30 mouse cellular contexts compared by ENCODE assay signal in genomic region chr4:124079603-124080002, GRCm38 (mm10).
DNase-seq lines count a peak whose midpoint lies in the region; ATAC-seq lines count a peak whose summit lies in the region.
"Had no signal": no experiment of that assay in that cellular context is flagged by ENCODE, and none has a peak within 500 bp of the region (broad histone marks: within the 10 kb centered on the region; RNA-seq: fewer than 3 reads in every experiment).

No protein-coding gene starts in this region.

- H3K4me2 ChIP-seq in liver, embryonic 12.5 days, result peak overlapping the region; percentile 40
- H3K4me2 ChIP-seq in stomach, embryonic 14.5 days (replicated peaks; ENCODE audit: low read depth, low read length), result no peak overlapping the region
- H3K4me2 ChIP-seq: embryonic facial prominence, embryonic 15.5 days; forebrain, embryonic 12.5 days; heart, embryonic 13.5 days; hindbrain, embryonic 15.5 days; limb, embryonic 12.5 days had no signal

- H3K9me3 ChIP-seq in megakaryocyte, embryonic 14.5 days, result peaks cover 18% of the 10 kb centered on the region; the same call in 1 of the 2 replicates
- no peaks in the 10 kb centered on the region for H3K9me3 ChIP-seq in liver, embryonic 12.5 days (replicated peaks)
- H3K9me3 ChIP-seq in stomach, embryonic 14.5 days (ENCODE audit: control insufficient read depth, low read depth, low read length), result no peaks in the 10 kb centered on the region
- H3K9me3 ChIP-seq: embryonic facial prominence, embryonic 10.5 days; embryonic facial prominence, embryonic 15.5 days; forebrain, embryonic 12.5 days; heart, embryonic 13.5 days; hindbrain, embryonic 10.5 days; hindbrain, embryonic 15.5 days; limb, embryonic 12.5 days had no signal

- no peaks in the 10 kb centered on the region for H3K27me3 ChIP-seq in megakaryocyte, embryonic 14.5 days (replicated peaks)
- H3K27me3 ChIP-seq in liver, embryonic 12.5 days (replicated peaks), result no peaks in the 10 kb centered on the region
- H3K27me3 ChIP-seq in stomach, embryonic 14.5 days (ENCODE audit: control insufficient read depth, insufficient read depth, low read length), result no peaks in the 10 kb centered on the region
- H3K27me3 ChIP-seq: embryonic facial prominence, embryonic 15.5 days; hindbrain, embryonic 15.5 days had no signal

- H3K4me3 ChIP-seq in megakaryocyte, embryonic 14.5 days (replicated peaks), result peak overlapping the region; percentile 54
- H3K4me3 ChIP-seq in liver, embryonic 12.5 days, result no peak overlapping the region
- H3K4me3 ChIP-seq in stomach, embryonic 14.5 days (ENCODE audit: low read depth, low read length), result no peak overlapping the region
- H3K4me3 ChIP-seq: embryonic facial prominence, embryonic 10.5 days; embryonic facial prominence, embryonic 15.5 days; forebrain, embryonic 12.5 days; heart, adult 2 months; heart, embryonic 13.5 days; hindbrain, embryonic 10.5 days; hindbrain, embryonic 15.5 days; limb, embryonic 12.5 days had no signal

- no peaks in the 10 kb centered on the region for H3K4me1 ChIP-seq in megakaryocyte, embryonic 14.5 days
- H3K4me1 ChIP-seq in liver, embryonic 12.5 days, result peaks cover 14% of the 10 kb centered on the region
- H3K4me1 ChIP-seq in stomach, embryonic 14.5 days (ENCODE audit: control insufficient read depth, insufficient read depth, low read length), result no peaks in the 10 kb centered on the region
- H3K4me1 ChIP-seq: embryonic facial prominence, embryonic 10.5 days; embryonic facial prominence, embryonic 15.5 days; forebrain, embryonic 12.5 days; hindbrain, embryonic 10.5 days; hindbrain, embryonic 15.5 days; limb, embryonic 12.5 days had no signal

- ATAC-seq in megakaryocyte, adult 5-6 weeks (ENCODE audit: poor library complexity, severe bottlenecking), result no peak
- ATAC-seq in liver, embryonic 12.5 days, result peak; percentile 89
- ATAC-seq in stomach, embryonic 14.5 days (ENCODE audit: insufficient number of reproducible peaks, insufficient read depth, low FRiP score, low read depth), result peak; percentile 61; the same call in 1 of the 2 replicates
- ATAC-seq: activated CD4-positive, CD25-positive, alpha-beta regulatory T cell, adult 4 months; forebrain, postnatal 0 days; inflammation-experienced regulatory T-cells, adult 6 months; lung, postnatal 0 days had no signal

- H3K36me3 ChIP-seq in megakaryocyte, embryonic 14.5 days (replicated peaks; ENCODE audit: low read length), result no peaks in the 10 kb centered on the region
- H3K36me3 ChIP-seq in liver, embryonic 12.5 days, result no peaks in the 10 kb centered on the region
- no peaks in the 10 kb centered on the region for H3K36me3 ChIP-seq in stomach, embryonic 14.5 days (ENCODE audit: control insufficient read depth, insufficient read depth, low read length)
- H3K36me3 ChIP-seq: embryonic facial prominence, embryonic 10.5 days; embryonic facial prominence, embryonic 15.5 days; forebrain, embryonic 12.5 days; heart, embryonic 13.5 days; hindbrain, embryonic 10.5 days; hindbrain, embryonic 15.5 days; limb, embryonic 12.5 days had no signal

- H3K9ac ChIP-seq in liver, embryonic 12.5 days, result no peak overlapping the region
- no peak overlapping the region for H3K9ac ChIP-seq in stomach, embryonic 14.5 days (replicated peaks; ENCODE audit: low read depth, low read length)
- H3K9ac ChIP-seq: embryonic facial prominence, embryonic 15.5 days; forebrain, embryonic 12.5 days; forebrain, postnatal 0 days; heart, embryonic 13.5 days; hindbrain, embryonic 15.5 days; limb, embryonic 12.5 days had no signal

- no peak for DNase-seq in B cell, adult 2 months
- DNase-seq in retina, embryonic 14.5 days (ENCODE audit: low spot score), result no peak
- DNase-seq in kidney, adult 18-20 months, result no peak
- DNase-seq: adrenal gland, adult 8-10 months; cerebellum, adult 2 months; cerebellum, postnatal 14 days; forebrain, postnatal 0 days; heart, adult 2 months; heart, postnatal 10 days; kidney, postnatal 14 days; layer of hippocampus, adult 9-11 months; lung, adult 18-20 months; lung, postnatal 4 days; midbrain, embryonic 14.5 days; right cerebral cortex, postnatal 25 days; thymus, postnatal 36 days had no signal

- WGBS in liver, embryonic 12.5 days (ENCODE audit: insufficient replicate concordance), result 46% methylated on average over 3 of the region's 3 CpGs
- 63% methylated on average over 3 of the region's 3 CpGs for WGBS in stomach, embryonic 14.5 days

- H3K27ac ChIP-seq in liver, embryonic 12.5 days, result peak overlapping the region; percentile 30; the same call in 1 of the 2 replicates
- H3K27ac ChIP-seq in stomach, embryonic 14.5 days (ENCODE audit: low read length), result no peak overlapping the region
- H3K27ac ChIP-seq: embryonic facial prominence, embryonic 10.5 days; embryonic facial prominence, embryonic 15.5 days; forebrain, embryonic 12.5 days; heart, adult 2 months; heart, embryonic 13.5 days; hindbrain, embryonic 10.5 days; hindbrain, embryonic 15.5 days; limb, embryonic 12.5 days had no signal
